Mouse (Mus musculus): ENCODE measurements around the gene Bptf. TPM values are rescaled to one million over a fixed set of nuclear protein-coding genes. Genes with fewer than 3 reads are reported as not detected.
A peak's percentile ranks its signal among the peaks of the same experiment; 100 is the strongest.
"Not testable (repeated sequence)": the region's sequence is repeated elsewhere in the genome, so short reads cannot be mapped to it uniquely, and the experiment has no call there.

Gene Bptf
- polyA plus RNA-seq, 1 experiment from 2014 or later, result 39.4 TPM

DNA sequence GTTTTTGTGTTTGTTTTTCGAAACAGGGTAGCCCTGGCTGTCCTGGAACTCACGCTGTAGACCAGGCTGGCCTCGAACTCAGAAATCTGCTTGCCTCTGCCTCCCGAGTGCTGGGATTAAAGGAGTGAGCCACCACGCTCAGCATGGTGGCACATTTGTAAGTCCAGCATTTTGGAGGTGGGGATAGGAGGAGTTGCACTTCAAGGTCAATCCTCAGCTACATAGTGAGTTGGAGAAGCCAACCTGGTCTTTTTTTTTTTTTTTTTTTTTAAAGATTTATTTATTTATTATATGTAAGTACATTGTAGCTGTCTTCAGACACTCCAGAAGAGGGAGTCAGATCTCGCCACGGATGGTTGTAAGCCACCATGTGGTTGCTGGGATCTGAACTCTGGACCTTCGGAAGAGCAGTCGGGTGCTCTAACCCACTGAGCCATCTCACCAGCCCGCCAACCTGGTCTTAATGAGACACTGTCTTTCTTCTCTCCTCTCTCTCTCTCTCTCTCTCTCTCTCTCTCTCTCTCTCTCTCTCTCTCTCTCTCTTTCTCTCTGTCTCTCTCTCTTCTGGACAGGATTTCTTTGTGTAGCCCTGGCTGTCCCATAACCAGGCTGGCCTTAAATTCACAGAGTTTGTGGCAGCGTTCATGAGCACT is 116.3 kb downstream of the Bptf start:
- not testable (repeated sequence) for H3K9me3 ChIP-seq; H3K27me3 ChIP-seq; H3K4me2 ChIP-seq (replicated peaks); ATAC-seq (ENCODE audit: insufficient number of reproducible peaks, insufficient read depth, low FRiP score, low TSS enrichment); H3K27ac ChIP-seq; H3K36me3 ChIP-seq; H3K9ac ChIP-seq; H3K4me1 ChIP-seq; H3K4me3 ChIP-seq
- 69% methylated on average over 11 of the region's 11 CpGs for WGBS

DNA sequence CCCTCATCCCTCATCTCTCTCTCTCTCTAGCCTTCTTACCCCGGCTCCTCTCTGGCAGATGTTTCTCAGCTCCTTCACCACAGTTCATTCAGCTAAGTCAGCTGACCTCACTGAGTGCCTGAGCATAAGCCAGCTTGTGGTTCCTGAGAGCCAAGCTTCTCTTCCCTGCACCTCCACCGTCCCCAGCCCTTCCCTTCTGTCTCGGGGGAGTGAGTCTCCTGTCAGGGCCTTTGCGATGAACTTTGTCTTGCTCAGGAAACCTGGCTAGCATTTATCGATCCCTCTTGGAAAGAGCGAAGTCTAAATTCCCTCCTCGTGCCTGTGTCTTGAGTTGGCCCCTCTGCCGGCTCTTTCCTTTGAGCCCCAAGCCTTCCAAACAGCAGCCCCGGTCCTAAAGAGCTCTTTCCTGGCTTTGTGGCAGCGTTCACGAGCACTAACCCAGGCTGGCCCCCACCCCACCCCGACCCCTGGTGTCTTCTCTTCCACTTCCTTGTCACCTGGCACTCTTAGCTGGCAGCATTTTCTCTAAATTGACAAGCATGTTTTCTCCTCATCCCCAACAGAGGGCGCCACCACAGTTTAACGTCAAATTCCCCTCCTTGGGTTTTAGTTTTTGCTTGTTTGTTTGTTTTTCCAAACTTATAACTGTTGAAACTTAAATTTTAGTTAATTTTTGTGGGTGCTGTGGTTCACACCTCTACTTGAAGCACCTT is 117.2 kb downstream of the Bptf start:
- no peaks in the 10 kb centered on the region for H3K27me3 ChIP-seq
- 49% methylated on average over 14 of the region's 14 CpGs for WGBS

DNA sequence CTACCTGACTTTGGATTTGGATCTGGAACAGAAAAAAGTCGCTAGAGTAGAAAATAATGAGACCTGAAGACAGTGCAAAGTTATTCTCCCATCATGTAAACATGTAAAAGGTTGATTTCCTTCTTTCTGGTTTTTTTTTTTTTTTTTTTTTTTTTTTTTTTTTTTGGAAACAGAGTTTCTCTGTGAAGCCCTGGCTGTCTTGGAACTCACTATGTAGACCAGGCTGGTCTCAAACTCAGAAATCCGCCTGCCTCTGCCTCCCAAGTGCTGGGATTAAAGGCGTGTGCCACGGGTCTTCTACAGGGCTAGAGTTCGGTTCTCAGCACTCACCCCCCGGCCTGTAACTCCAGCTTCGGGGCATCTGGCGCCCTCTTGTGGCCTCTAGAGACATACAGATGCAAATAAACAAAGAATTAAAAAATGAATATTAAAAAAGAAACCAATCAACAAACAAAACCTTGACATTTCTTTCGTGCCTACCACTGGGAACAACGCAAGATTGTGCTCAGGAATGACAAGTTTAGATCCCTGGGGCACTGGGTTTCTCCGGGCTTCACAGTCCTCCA is 117.8 kb downstream of the Bptf start:
- H3K27ac ChIP-seq, result no peak overlapping the region
- no peaks in the 10 kb centered on the region for H3K36me3 ChIP-seq
- H3K27me3 ChIP-seq, result no peaks in the 10 kb centered on the region
- no peak overlapping the region for H3K4me3 ChIP-seq
- no peak for ATAC-seq (ENCODE audit: insufficient number of reproducible peaks, insufficient read depth, low FRiP score, low TSS enrichment)
- 74% methylated on average over 11 of the region's 11 CpGs for WGBS
- H3K4me1 ChIP-seq, result peaks cover 5% of the 10 kb centered on the region; the same call in 1 of the 2 replicates
- H3K4me2 ChIP-seq (replicated peaks), result no peak overlapping the region
- H3K9me3 ChIP-seq, result no peaks in the 10 kb centered on the region
- H3K9ac ChIP-seq, result no peak overlapping the region

More for the DNA sequence above, 117.2 kb downstream of the Bptf start:
- Histone ChIP-seq H3K4me3 (no peak overlapping the region), H3K27ac (no peak overlapping the region), H3K4me1 (peaks cover 5% of the 10 kb centered on the region; the same call in 1 of the 2 replicates), H3K4me2 (replicated peaks) (no peak overlapping the region), H3K36me3 (no peaks in the 10 kb centered on the region), H3K9ac (no peak overlapping the region), H3K9me3 (no peaks in the 10 kb centered on the region)
- ATAC-seq (ENCODE audit: insufficient number of reproducible peaks, insufficient read depth, low FRiP score, low TSS enrichment), result no peak

- H3K27me3 ChIP-seq, result no peaks in the 10 kb centered on the region
- WGBS, result under 1% methylated on average over 37 of the region's 37 CpGs
- peak overlapping the region; percentile 95 for H3K27ac ChIP-seq
- no peaks in the 10 kb centered on the region for H3K9me3 ChIP-seq
- peak overlapping the region; percentile 72 for H3K9ac ChIP-seq
- no peaks in the 10 kb centered on the region for H3K36me3 ChIP-seq
- peaks cover 5% of the 10 kb centered on the region; the same call in 1 of the 2 replicates for H3K4me1 ChIP-seq
- peak; percentile 83 for ATAC-seq (ENCODE audit: insufficient number of reproducible peaks, insufficient read depth, low FRiP score, low TSS enrichment)
- H3K4me3 ChIP-seq, result peak overlapping the region; percentile 58
- H3K4me2 ChIP-seq (replicated peaks), result peak overlapping the region; percentile 52
Observed at GRCm38 (mm10) chr11:107012324-107013017, 119.5 kb downstream of the Bptf start.

- no peaks in the 10 kb centered on the region for H3K36me3 ChIP-seq
- H3K27ac ChIP-seq, result peak overlapping the region; percentile 95
- H3K27me3 ChIP-seq, result no peaks in the 10 kb centered on the region
- H3K9me3 ChIP-seq, result no peaks in the 10 kb centered on the region
- peak overlapping the region; percentile 58 for H3K4me3 ChIP-seq
- peak overlapping the region; percentile 72 for H3K9ac ChIP-seq
- peaks cover 5% of the 10 kb centered on the region; the same call in 1 of the 2 replicates for H3K4me1 ChIP-seq
- H3K4me2 ChIP-seq (replicated peaks), result peak overlapping the region; percentile 52
- no peak for ATAC-seq (ENCODE audit: insufficient number of reproducible peaks, insufficient read depth, low FRiP score, low TSS enrichment)
- 34% methylated on average over 18 of the region's 18 CpGs for WGBS
Observed at GRCm38 (mm10) chr11:107011669-107012323, 120.1 kb downstream of the Bptf start.

DNA sequence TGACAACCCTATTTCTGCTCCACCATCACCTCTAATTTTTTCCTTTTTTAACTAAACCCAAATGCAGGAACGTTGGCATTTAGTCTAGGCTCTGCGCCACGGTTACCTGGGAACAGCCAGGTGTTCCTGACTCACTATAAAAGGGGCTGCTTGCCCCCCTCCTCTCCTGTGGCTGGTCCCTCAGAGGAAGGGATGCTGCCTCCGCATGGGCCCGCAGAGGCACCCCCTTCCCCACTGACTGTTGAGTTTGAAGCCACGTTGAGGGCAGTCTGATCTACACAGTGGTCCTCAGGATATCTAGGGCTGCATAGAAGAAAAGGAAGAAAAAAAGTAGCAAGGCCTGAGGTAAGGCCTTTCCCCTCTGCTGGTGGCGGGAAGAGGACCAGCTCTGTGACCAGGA is 120.8 kb downstream of the Bptf start:
- Histone ChIP-seq H3K9ac (no peak overlapping the region), H3K9me3 (no peaks in the 10 kb centered on the region), H3K4me1 (peaks cover 5% of the 10 kb centered on the region; the same call in 1 of the 2 replicates), H3K27me3 (no peaks in the 10 kb centered on the region), H3K4me3 (no peak overlapping the region), H3K4me2 (replicated peaks) (peak overlapping the region; percentile 52), H3K36me3 (no peaks in the 10 kb centered on the region), H3K27ac (no peak overlapping the region)
- WGBS, result 72% methylated on average over 7 of the region's 7 CpGs
- ATAC-seq (ENCODE audit: insufficient number of reproducible peaks, insufficient read depth, low FRiP score, low TSS enrichment), result no peak

GRCm38 (mm10) chr11:107010447-107010846 is 121.5 kb downstream of the Bptf start:
- Histone ChIP-seq H3K9me3 (no peaks in the 10 kb centered on the region), H3K4me1 (peaks cover 5% of the 10 kb centered on the region; the same call in 1 of the 2 replicates), H3K27ac (no peak overlapping the region), H3K27me3 (no peaks in the 10 kb centered on the region), H3K36me3 (no peaks in the 10 kb centered on the region), H3K4me2 (replicated peaks) (no peak overlapping the region), H3K9ac (no peak overlapping the region), H3K4me3 (no peak overlapping the region)
- no peak for ATAC-seq (ENCODE audit: insufficient number of reproducible peaks, insufficient read depth, low FRiP score, low TSS enrichment)
- WGBS, result 92% methylated on average over 3 of the region's 3 CpGs

- no peaks in the 10 kb centered on the region for H3K27me3 ChIP-seq
- H3K9ac ChIP-seq, result no peak overlapping the region
- WGBS, result 89% methylated on average over 1 of the region's 1 CpGs
- H3K27ac ChIP-seq, result no peak overlapping the region
- H3K36me3 ChIP-seq, result no peaks in the 10 kb centered on the region
- H3K4me1 ChIP-seq, result no peaks in the 10 kb centered on the region
- no peaks in the 10 kb centered on the region for H3K9me3 ChIP-seq
- no peak overlapping the region for H3K4me3 ChIP-seq
- no peak overlapping the region for H3K4me2 ChIP-seq (replicated peaks)
- no peak for ATAC-seq (ENCODE audit: insufficient number of reproducible peaks, insufficient read depth, low FRiP score, low TSS enrichment)
Observed at GRCm38 (mm10) chr11:107005538-107005937, 126.4 kb downstream of the Bptf start.

- no peaks in the 10 kb centered on the region for H3K27me3 ChIP-seq
- 44% methylated on average over 8 of the region's 8 CpGs for WGBS
- H3K36me3 ChIP-seq, result no peaks in the 10 kb centered on the region
- H3K4me3 ChIP-seq, result no peak overlapping the region
- no peak for ATAC-seq (ENCODE audit: insufficient number of reproducible peaks, insufficient read depth, low FRiP score, low TSS enrichment)
- peak overlapping the region; percentile 41; the same call in 1 of the 2 replicates for H3K27ac ChIP-seq
- no peaks in the 10 kb centered on the region for H3K4me1 ChIP-seq
- no peak overlapping the region for H3K9ac ChIP-seq
- no peaks in the 10 kb centered on the region for H3K9me3 ChIP-seq
- H3K4me2 ChIP-seq (replicated peaks), result no peak overlapping the region
Observed at GRCm38 (mm10) chr11:107001760-107002675, 129.9 kb downstream of the Bptf start.

GRCm38 (mm10) chr11:106999949-107000513 is 131.9 kb downstream of the Bptf start:
- ATAC-seq (ENCODE audit: insufficient number of reproducible peaks, insufficient read depth, low FRiP score, low TSS enrichment), result no peak
- Histone ChIP-seq H3K4me2 (replicated peaks) (peak overlapping the region; percentile 47), H3K4me1 (no peaks in the 10 kb centered on the region), H3K9ac (peak overlapping the region; percentile 49; the same call in 1 of the 2 replicates), H3K4me3 (peak overlapping the region; percentile 33), H3K27me3 (no peaks in the 10 kb centered on the region), H3K9me3 (no peaks in the 10 kb centered on the region), H3K36me3 (peaks cover 17% of the 10 kb centered on the region), H3K27ac (peak overlapping the region; percentile 85)
- WGBS, result 78% methylated on average over 9 of the region's 9 CpGs
